Mouse (Mus musculus) bone marrow, adult 2 months (tissue): ENCODE results near the gene 2810021J22Rik. TPM values are rescaled to one million over a fixed set of nuclear protein-coding genes. Genes with fewer than 3 reads are reported as not detected.

ENCODE experiments used
- H3K27ac ChIP-seq: fragments of 200-500 bp; 2 replicates; pipeline ENCODE4 v1.5.1; 2012; ENCODE audit warnings: low read depth, mild to moderate bottlenecking, control low read depth, inconsistent platforms, low read length; ENCODE audit not compliant: control insufficient read depth, poor library complexity, insufficient read depth
- H3K4me1 ChIP-seq: fragments of 200-500 bp; 2 replicates; pipeline ENCODE4 v1.6.1; 2011; ENCODE audit warnings: low read length; ENCODE audit not compliant: control insufficient read depth, insufficient read depth
- H3K4me3 ChIP-seq: fragments of 200-500 bp; replicated peaks from 2 replicates; pipeline ENCODE3; 2011; ENCODE audit warnings: mild to moderate bottlenecking, low read depth, low read length, control low read depth; ENCODE audit not compliant: control insufficient read depth
- CTCF ChIP-seq: fragments of 200-500 bp; IDR thresholded peaks from 2 replicates; pipeline ENCODE4 v1.5.1; 2011; ENCODE audit warnings: low read length, control low read depth; ENCODE audit not compliant: control insufficient read depth, insufficient read depth
- POLR2A ChIP-seq: fragments of 200-500 bp; IDR thresholded peaks from 2 replicates; pipeline ENCODE4 v1.6.1; 2011; ENCODE audit warnings: low read depth, mild to moderate bottlenecking, control low read depth, low read length, borderline replicate concordance; ENCODE audit not compliant: control insufficient read depth
- WGBS: fragments of 180-500 bp; shearing (Covaris S2); methylation state at CpG from one replicate; pipeline ENCODE4 v1.1.7; 2018; 5-methylcytosine and 5-hydroxymethylcytosine counted together
- polyA plus RNA-seq: library from polyadenylated mRNA; stranded (reverse); fragments of >200 nt; gene quantifications from 2 replicates; pipeline ENCODE4 v1.2.4, GENCODE M21; 2011; ENCODE audit warnings: low replicate concordance; ENCODE audit not compliant: missing spikeins, insufficient read depth, insufficient read length

Gene 2810021J22Rik
- polyA plus RNA-seq, 1 experiment, result 5.5 TPM

DNA sequence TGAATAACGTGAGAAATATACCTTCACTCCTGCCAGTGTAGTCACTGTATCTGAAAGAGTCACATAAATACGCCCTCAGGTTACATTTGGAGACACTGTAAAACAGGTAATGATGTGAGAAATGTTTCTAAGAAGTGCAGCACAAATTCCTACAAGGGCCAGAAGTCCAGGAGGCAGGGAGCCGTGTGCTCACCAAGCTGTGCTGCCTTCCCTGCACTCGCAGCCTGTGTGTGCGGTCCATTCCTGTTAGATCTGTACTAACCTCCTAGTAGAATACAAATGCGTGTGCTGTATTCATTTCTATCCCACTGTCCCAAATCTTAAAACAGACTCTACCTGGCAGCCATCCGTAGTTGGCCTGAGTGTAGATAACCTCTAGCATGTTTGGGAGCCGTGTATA lies 6.3 kb upstream of the 2810021J22Rik start:
- Histone ChIP-seq H3K27ac (no peak overlapping the region), H3K4me1 (no peaks in the 10 kb centered on the region), H3K4me3 (no peak overlapping the region)
- TF ChIP-seq POLR2A, result no peak
- no peak for TF ChIP-seq CTCF
- WGBS, result 92% methylated on average over 8 of the region's 8 CpGs

DNA sequence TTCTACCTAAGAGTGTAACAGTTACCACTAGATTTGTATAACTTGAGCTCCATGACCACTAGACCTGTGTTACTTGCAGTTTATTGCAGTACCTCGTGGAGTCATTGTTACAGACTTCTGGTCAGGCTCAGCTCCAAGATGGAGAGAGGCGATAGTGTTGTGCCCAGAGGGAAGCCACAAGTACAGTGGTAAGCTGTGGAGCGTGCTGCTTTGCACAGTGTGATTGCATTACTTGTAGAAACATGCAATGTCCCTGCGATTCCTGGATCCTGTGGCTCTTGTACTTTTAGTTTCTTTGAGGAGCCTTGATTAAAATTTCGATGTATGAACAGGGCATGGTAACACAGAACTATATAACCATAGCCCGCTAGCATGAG lies 926 bp downstream of the 2810021J22Rik start:
- WGBS, result 59% methylated on average over 6 of the region's 6 CpGs
- TF ChIP-seq POLR2A (no peak), CTCF (no peak)
- Histone ChIP-seq H3K27ac (no peak overlapping the region), H3K4me1 (no peaks in the 10 kb centered on the region; the same call in 1 of the 2 replicates), H3K4me3 (no peak overlapping the region)

DNA sequence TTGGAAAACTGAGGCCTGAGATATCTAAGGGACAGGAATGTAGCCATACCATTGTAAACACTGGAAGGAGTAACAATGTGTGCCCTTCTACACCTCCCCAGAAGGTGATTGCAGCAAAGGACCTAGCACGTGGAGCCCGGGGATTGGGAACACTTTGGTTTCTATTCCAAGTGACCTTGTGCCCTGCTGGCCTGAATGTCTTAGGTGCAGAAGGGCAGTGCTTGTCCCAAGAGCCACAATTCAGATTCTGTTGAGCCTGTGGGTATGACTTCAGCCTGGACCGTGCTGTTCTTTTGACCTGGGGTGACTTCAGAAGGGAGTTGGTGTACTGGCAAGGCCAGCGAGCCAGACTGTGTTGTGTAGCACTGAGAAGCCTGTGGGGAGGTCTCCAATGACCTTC lies 3.9 kb downstream of the 2810021J22Rik start:
- 87% methylated on average over 4 of the region's 4 CpGs for WGBS
- H3K4me3 ChIP-seq, result no peak overlapping the region
- H3K4me1 ChIP-seq, result no peaks in the 10 kb centered on the region; the same call in 1 of the 2 replicates
- TF ChIP-seq POLR2A, result no peak
- no peak for TF ChIP-seq CTCF
- no peak overlapping the region for H3K27ac ChIP-seq

DNA sequence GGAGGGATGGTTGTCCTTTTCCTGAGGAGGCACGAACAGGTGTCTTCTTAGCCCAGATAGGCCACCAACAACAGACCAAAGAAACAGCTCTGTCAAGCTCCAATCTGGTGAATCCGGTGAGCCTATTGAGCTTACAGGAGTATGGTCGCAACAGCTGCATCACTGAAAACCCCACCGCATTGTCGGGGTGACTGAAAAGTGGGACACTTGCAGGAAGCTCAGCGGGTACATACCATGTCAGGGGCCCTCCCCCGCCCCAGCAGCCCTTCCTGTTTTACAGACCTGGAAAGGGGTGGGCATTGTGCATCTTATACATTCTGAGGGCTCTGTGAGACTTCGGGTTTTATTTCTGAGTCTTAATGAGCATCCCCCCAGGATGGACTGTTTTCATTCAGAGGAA lies 16.7 kb downstream of the 2810021J22Rik start:
- no peaks in the 10 kb centered on the region for H3K4me1 ChIP-seq
- 34% methylated on average over 8 of the region's 8 CpGs for WGBS
- H3K27ac ChIP-seq, result no peak overlapping the region
- TF ChIP-seq POLR2A, result no peak
- H3K4me3 ChIP-seq, result no peak overlapping the region

DNA sequence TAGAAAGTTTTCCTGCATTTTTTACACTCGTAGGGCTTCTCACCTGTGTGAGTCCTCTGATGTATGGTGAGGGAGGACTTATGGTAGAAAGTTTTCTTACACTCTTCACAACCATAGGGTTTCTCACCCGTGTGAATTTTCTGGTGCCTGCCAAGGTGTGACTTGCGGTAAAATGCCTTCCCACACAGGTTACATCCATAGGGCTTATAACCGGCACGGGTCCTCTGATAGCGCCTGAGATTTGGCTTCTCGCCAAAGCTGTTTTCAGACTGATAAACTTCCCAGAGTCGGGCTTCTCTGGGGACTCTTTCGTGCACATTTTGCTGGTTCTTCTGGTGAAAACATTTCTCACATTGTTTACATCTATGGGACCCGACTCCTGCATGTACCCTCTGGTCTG lies 23.5 kb downstream of the 2810021J22Rik start:
- WGBS, result 86% methylated on average over 10 of the region's 10 CpGs
- H3K4me1 ChIP-seq, result no peaks in the 10 kb centered on the region

DNA sequence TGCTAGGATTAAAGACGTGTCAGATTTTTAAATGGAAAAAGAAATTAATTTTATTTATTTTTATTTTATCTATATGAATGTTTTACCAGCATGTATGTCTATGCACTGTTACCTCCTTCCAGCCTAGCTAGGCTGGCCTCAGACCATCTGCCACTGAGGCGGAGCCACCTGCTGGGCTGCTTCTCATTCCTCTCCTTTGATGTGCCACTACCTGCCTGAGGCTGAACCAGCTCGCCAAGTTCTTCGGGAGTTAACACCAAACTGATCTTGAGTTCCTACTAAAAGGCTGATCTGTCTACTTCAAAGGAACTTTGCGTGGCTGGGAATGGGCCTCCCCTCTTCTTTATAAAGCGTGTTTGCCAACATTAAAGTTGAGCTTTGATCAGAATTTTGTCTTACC lies 27.4 kb downstream of the 2810021J22Rik start:
- Histone ChIP-seq H3K4me1 (no peaks in the 10 kb centered on the region), H3K27ac (no peak overlapping the region), H3K4me3 (no peak overlapping the region)
- 93% methylated on average over 6 of the region's 6 CpGs for WGBS
- TF ChIP-seq POLR2A (no peak), CTCF (no peak)

More for the DNA sequence above, 23.5 kb downstream of the 2810021J22Rik start:
- no peak for TF ChIP-seq CTCF
- no peak for TF ChIP-seq POLR2A
- Histone ChIP-seq H3K27ac (no peak overlapping the region), H3K4me3 (no peak overlapping the region)

DNA sequence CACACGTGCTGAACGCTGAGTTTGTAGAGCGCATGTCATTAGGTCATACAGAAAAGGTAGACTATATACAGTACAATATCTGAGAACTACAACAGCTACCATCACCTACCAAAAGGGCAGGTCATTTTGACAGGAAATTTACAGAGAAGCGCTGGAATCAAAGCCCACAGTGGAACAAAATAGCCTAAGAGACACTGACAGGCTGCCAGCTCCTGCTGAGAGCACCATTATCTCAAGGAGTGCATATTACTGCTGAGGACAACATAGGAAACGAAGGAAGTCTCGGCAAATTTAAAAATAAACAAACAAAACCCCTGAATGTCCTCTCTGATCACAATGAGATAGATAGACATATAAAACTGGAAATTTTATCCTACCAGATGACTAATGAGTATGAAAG lies 30.5 kb downstream of the 2810021J22Rik start:
- WGBS, result 95% methylated on average over 6 of the region's 6 CpGs
- Histone ChIP-seq H3K4me3 (no peak overlapping the region), H3K4me1 (no peaks in the 10 kb centered on the region), H3K27ac (no peak overlapping the region)
- TF ChIP-seq POLR2A (no peak), CTCF (no peak)

DNA sequence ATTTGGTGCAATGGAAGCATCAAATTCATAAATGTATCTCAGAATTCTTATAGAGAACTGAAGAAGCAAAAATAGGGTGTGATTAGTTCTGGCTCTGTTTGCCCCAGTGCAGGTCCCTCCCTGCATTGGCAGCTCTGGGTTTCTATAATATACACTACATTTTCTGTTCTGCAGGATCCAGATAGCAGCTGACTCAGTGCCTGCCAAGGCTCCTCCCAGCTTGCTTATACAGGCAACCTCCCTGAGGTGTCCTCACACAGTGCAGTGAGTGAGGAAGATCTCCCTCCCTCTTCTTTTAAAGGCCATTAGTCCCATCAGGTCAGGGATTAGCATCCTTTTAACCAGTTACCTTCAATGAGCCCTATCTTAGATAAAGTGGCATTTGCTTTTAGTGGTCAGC lies 34.1 kb downstream of the 2810021J22Rik start:
- no peak overlapping the region for H3K4me3 ChIP-seq
- H3K27ac ChIP-seq, result no peak overlapping the region; the same call in 1 of the 2 replicates
- TF ChIP-seq CTCF, result no peak
- TF ChIP-seq POLR2A, result no peak
- H3K4me1 ChIP-seq, result no peaks in the 10 kb centered on the region
